ENCODE assay signal across 12 mouse cellular contexts in the genomic region with DNA sequence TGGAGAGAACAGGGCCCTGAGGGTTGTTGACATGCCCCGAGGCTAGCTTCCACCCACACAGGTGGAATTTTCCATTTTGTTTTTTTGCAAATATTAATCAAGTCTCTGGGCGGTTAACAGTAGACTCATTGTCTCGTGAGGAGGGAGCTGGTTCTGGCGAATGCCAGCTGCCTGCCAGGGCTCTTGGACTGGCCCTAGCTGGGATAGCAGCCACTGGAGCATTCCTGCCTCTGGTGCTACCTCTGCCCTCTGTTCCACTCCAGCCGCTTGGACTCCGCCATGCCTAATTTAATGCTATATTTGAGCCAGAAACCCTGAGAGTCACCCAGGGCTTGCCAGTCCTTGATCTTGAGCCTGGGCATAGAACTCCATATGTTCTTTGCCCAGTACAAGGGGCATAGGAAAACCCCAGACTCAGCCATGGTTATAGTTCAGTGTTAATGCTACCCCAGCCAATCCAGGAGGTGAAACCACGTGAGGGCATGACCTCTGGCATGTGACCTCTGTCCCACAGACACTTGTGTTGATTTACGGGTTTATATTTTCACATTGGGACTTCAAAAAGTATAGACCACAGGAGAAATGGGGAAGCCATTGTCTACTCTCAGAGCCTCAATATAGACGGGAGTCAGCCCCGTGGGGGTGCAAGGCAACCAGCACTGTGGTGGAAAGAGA. TPM values are rescaled to one million over a fixed set of nuclear protein-coding genes. Genes with fewer than 3 reads are reported as not detected.
DNase-seq lines count a peak whose midpoint lies in the region; ATAC-seq and TF ChIP-seq lines count a peak whose summit lies in the region.
"Had no signal": no experiment of that assay in that cellular context is flagged by ENCODE, and none has a peak within 500 bp of the region (broad histone marks: within the 10 kb centered on the region; RNA-seq: fewer than 3 reads in every experiment).

No protein-coding gene starts in this region.

- H3K4me1 ChIP-seq in liver, postnatal 0 days (ENCODE audit: insufficient read depth), result peaks cover 28% of the 10 kb centered on the region
- H3K4me1 ChIP-seq in liver, embryonic 11.5 days (replicated peaks; ENCODE audit: control insufficient read depth, insufficient read depth, low read length), result no peaks in the 10 kb centered on the region; the same call in 1 of the 2 replicates
- H3K4me1 ChIP-seq in cortical plate, adult 2 months (ENCODE audit: control insufficient read depth, insufficient read depth, low read length), result no peaks in the 10 kb centered on the region; the same call in 1 of the 2 replicates

- peak overlapping the region; percentile 72 for H3K4me2 ChIP-seq in liver, postnatal 0 days (ENCODE audit: low read depth, low read length)
- no peak overlapping the region for H3K4me2 ChIP-seq in liver, embryonic 11.5 days

- no peaks in the 10 kb centered on the region for H3K9me3 ChIP-seq in liver, postnatal 0 days (ENCODE audit: low read length)
- H3K9me3 ChIP-seq in liver, embryonic 11.5 days (ENCODE audit: control insufficient read depth, low read length), result no peaks in the 10 kb centered on the region
- H3K9me3 ChIP-seq: megakaryocyte, embryonic 14.5 days had no signal

- no peak overlapping the region; the same call in 1 of the 2 replicates for H3K4me3 ChIP-seq in liver, postnatal 0 days (ENCODE audit: low read depth, low read length)
- H3K4me3 ChIP-seq in liver, embryonic 11.5 days (ENCODE audit: low read depth, low read length), result no peak overlapping the region
- H3K4me3 ChIP-seq in cortical plate, adult 2 months (ENCODE audit: insufficient read depth, low read length), result no peak overlapping the region
- H3K4me3 ChIP-seq: gastrocnemius, adult 2 months; megakaryocyte, embryonic 14.5 days had no signal

- H3K9ac ChIP-seq in liver, postnatal 0 days (replicated peaks), result no peak overlapping the region
- H3K9ac ChIP-seq in liver, embryonic 11.5 days (ENCODE audit: low read depth, low read length), result no peak overlapping the region

- TF ChIP-seq POLR2A in cortical plate, adult 2 months (IDR thresholded peaks at IDR 0.05; ENCODE audit: extremely low read depth, insufficient read depth, low read length), result no peak

- H3K36me3 ChIP-seq in liver, postnatal 0 days (replicated peaks; ENCODE audit: insufficient read depth, low read length), result no peaks in the 10 kb centered on the region
- no peaks in the 10 kb centered on the region for H3K36me3 ChIP-seq in liver, embryonic 11.5 days (ENCODE audit: control insufficient read depth, insufficient read depth, low read length)

- no peak for TF ChIP-seq EP300 in liver, postnatal 0 days (IDR thresholded peaks at IDR 0.05; ENCODE audit: low read depth)

- peak; percentile 30 to 63 for DNase-seq in cerebellum, postnatal 10 days
- DNase-seq in cerebellum, postnatal 14 days, result no peak
- DNase-seq in liver, postnatal 0 days, result no peak
- no peak for DNase-seq in liver, embryonic 11.5 days (ENCODE audit: low spot score)
- peak; percentile 68 for DNase-seq in layer of hippocampus, adult 9-11 months
- DNase-seq in urinary bladder, postnatal 10 days (ENCODE audit: low spot score), result no peak
- DNase-seq in lung, postnatal 4 days, result no peak
- DNase-seq: gastrocnemius, adult 2 months had no signal

- 63% methylated on average over 10 of the region's 10 CpGs for WGBS in liver, postnatal 0 days (ENCODE audit: insufficient replicate concordance)
- WGBS in liver, embryonic 11.5 days, result 84% methylated on average over 10 of the region's 10 CpGs

- no peak for TF ChIP-seq CTCF in liver, postnatal 0 days (IDR thresholded peaks at IDR 0.05; ENCODE audit: low read depth)
- TF ChIP-seq CTCF in cortical plate, adult 2 months (IDR thresholded peaks at IDR 0.05; ENCODE audit: extremely low read depth, insufficient read depth, low read length), result no peak

- 0 out of 2 replicates have a peak, but pooled peaks cover 3% of the 10 kb centered on the region for H3K27me3 ChIP-seq in liver, postnatal 0 days (ENCODE audit: insufficient read depth, low read length)
- peaks cover 25% of the 10 kb centered on the region for H3K27me3 ChIP-seq in liver, embryonic 11.5 days (replicated peaks; ENCODE audit: control insufficient read depth, insufficient read depth, low read length)
- H3K27me3 ChIP-seq: CH12.LX had no signal

- ATAC-seq in liver, postnatal 0 days, result no peak
- no peak for ATAC-seq in liver, embryonic 11.5 days (replicated peaks; ENCODE audit: low FRiP score)

- peak overlapping the region; percentile 60 for H3K27ac ChIP-seq in liver, postnatal 0 days (ENCODE audit: low read depth)
- no peak overlapping the region for H3K27ac ChIP-seq in liver, embryonic 11.5 days (ENCODE audit: low read depth, low read length)
- H3K27ac ChIP-seq in cortical plate, adult 2 months (ENCODE audit: insufficient read depth, low read length), result peak overlapping the region; percentile 89; the same call in 1 of the 2 replicates
- H3K27ac ChIP-seq: gastrocnemius, adult 2 months had no signal

RNA-seq across cellular contexts. Expression of gene Chdh, which starts 3.2 kb away (rescaled TPM):
- 4.5 and 6.2 TPM in 2 replicates for polyA plus RNA-seq in liver, postnatal 0 days (2015; fragmentation: Nextera tagmentation; extraction: Ambion mirVana)
- polyA plus RNA-seq in liver, embryonic 11.5 days (2014; fragmentation: Nextera tagmentation; extraction: Ambion mirVana), result 0.15 and 0.22 TPM in 2 replicates
- 2.2 and 2.3 TPM in 2 replicates for polyA plus RNA-seq in cortical plate, adult 2 months (2012; rRNA removed)
- polyA plus RNA-seq: heart, postnatal 0 days had no signal

RNA-seq across cellular contexts. Expression of gene Il17rb, which starts 3.3 kb away (rescaled TPM):
- polyA plus RNA-seq in liver, postnatal 0 days (2015; fragmentation: Nextera tagmentation; extraction: Ambion mirVana), result 6.2 and 7.1 TPM in 2 replicates
- 1.0 and 1.1 TPM in 2 replicates for polyA plus RNA-seq in liver, embryonic 11.5 days (2014; fragmentation: Nextera tagmentation; extraction: Ambion mirVana)
- polyA plus RNA-seq in cortical plate, adult 2 months (2012; rRNA removed), result 1.7 and 1.8 TPM in 2 replicates

RNA-seq across cellular contexts. Expression of gene Actr8, which starts 33.9 kb away (rescaled TPM):
- polyA plus RNA-seq in liver, postnatal 0 days (2015; fragmentation: Nextera tagmentation; extraction: Ambion mirVana), result 15.0 and 15.6 TPM in 2 replicates
- 46.7 and 56.3 TPM in 2 replicates for polyA plus RNA-seq in liver, embryonic 11.5 days (2014; fragmentation: Nextera tagmentation; extraction: Ambion mirVana)
- polyA plus RNA-seq in cortical plate, adult 2 months (2012; rRNA removed), result 57.6 and 72.9 TPM in 2 replicates

RNA-seq across cellular contexts. Expression of gene Selenok, which starts 43.9 kb away (rescaled TPM):
- 150 and 157 TPM in 2 replicates for polyA plus RNA-seq in liver, postnatal 0 days (2015; fragmentation: Nextera tagmentation; extraction: Ambion mirVana)
- polyA plus RNA-seq in liver, embryonic 11.5 days (2014; fragmentation: Nextera tagmentation; extraction: Ambion mirVana), result 151 and 162 TPM in 2 replicates
- 184 and 206 TPM in 2 replicates for polyA plus RNA-seq in cortical plate, adult 2 months (2012; rRNA removed)

Comparison
In these comparisons a context has a peak if more than half of its experiments do, and no peak if none do; other contexts are left out.
1. DNase-seq: peak in cerebellum, postnatal 10 days (2 of 2) and layer of hippocampus, adult 9-11 months (single experiment); none in cerebellum, postnatal 14 days (0 of 2), liver, postnatal 0 days (single experiment), liver, embryonic 11.5 days (single experiment), urinary bladder, postnatal 10 days (single experiment) and lung, postnatal 4 days (0 of 2).